Mouse (Mus musculus) midbrain, embryonic 13.5 days (tissue): ENCODE data around the gene Siglecf. TPM values are rescaled to one million over a fixed set of nuclear protein-coding genes. Genes with fewer than 3 reads are reported as not detected.

Source experiments
- ATAC-seq: fragments of 200-750 bp; cut with Nextera tagmentation; 2 replicates; pipeline ENCODE4 v1.8.0; 2017; ENCODE audit warnings: mild to moderate bottlenecking, moderate TSS enrichment, moderate library complexity
- H3K27ac ChIP-seq: fragments of 300-500 bp; sonication (generic); 2 replicates; pipeline ENCODE4 v1.5.1; 2015; ENCODE audit warnings: inconsistent platforms, mild to moderate bottlenecking, moderate library complexity
- H3K27me3 ChIP-seq: fragments of 300-500 bp; sonication (generic); 2 replicates; pipeline ENCODE4 v1.6.1; 2015; ENCODE audit warnings: mild to moderate bottlenecking, inconsistent platforms
- H3K36me3 ChIP-seq: fragments of 300-500 bp; sonication (generic); 2 replicates; pipeline ENCODE4 v1.6.1; 2015; ENCODE audit warnings: mild to moderate bottlenecking, inconsistent platforms
- H3K4me1 ChIP-seq: fragments of 300-500 bp; sonication (generic); replicated peaks from 2 replicates; pipeline ENCODE4 v1.6.1; 2015; ENCODE audit warnings: inconsistent platforms
- H3K4me2 ChIP-seq: fragments of 300-500 bp; sonication (generic); replicated peaks from 2 replicates; pipeline ENCODE4 v1.6.1; 2015; ENCODE audit warnings: moderate library complexity, mild to moderate bottlenecking, inconsistent platforms
- H3K4me3 ChIP-seq: fragments of 300-500 bp; sonication (generic); replicated peaks from 2 replicates; pipeline ENCODE4 v1.5.1; 2015; ENCODE audit warnings: mild to moderate bottlenecking, inconsistent platforms
- H3K9ac ChIP-seq: fragments of 300-500 bp; sonication (generic); replicated peaks from 2 replicates; pipeline ENCODE4 v1.6.1; 2015; ENCODE audit warnings: mild to moderate bottlenecking, inconsistent platforms
- H3K9me3 ChIP-seq: fragments of 300-500 bp; sonication (generic); 2 replicates; pipeline ENCODE4 v1.6.1; 2016; ENCODE audit warnings: mild to moderate bottlenecking, inconsistent platforms
- WGBS: fragments of 180-500 bp; shearing (Covaris S2); methylation state at CpG from one replicate; pipeline ENCODE4 v1.1.7; 2015; 5-methylcytosine and 5-hydroxymethylcytosine counted together
- polyA plus RNA-seq: library from polyadenylated mRNA; unstranded; fragments of >200 nt; fragmentation: Nextera tagmentation; extraction: Ambion mirVana; gene quantifications from 2 replicates; pipeline ENCODE4 v1.2.1, GENCODE M21; 2015

Gene Siglecf
- polyA plus RNA-seq, 1 experiment from 2014 or later: 0.12 TPM

DNA sequence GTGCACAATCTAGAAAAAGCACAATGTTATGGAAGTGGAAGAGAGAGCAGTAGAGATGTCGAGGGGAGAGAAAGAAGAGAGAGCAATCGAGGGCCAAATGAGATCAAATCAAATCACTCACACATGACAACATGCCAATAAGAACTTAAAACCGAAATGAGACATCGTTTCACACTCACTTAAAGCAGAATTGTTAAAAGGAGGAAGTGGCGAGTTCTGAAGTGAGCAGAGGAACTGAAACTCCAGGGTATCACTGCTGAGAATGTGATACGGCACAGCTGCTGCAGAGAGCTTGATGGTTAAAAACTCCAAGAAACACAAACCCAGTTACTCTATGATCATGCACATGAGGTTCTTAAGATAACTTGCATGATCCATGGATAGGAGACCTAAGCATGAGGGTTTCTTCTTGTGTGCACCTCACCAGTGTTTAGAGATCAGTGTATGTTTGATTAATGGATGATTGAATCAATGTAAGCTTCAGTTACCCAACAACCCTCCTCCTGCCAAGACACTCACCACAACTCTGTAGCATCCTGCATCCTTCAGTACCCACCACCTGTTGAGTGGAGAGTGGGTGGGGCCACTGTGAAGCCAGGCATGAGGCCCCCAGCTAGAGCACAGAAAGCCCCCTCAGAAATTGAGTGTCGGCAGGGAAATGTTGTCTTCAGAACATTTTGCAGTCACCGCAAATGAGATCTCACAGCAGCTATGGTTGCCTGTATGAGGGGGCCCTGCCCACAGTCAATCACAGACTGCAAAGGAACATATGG is 41.4 kb downstream of the Siglecf start:
- Histone ChIP-seq H3K4me3 (no peak overlapping the region), H3K27me3 (no peaks in the 10 kb centered on the region), H3K9me3 (0 out of 2 replicates have a peak, but pooled peaks cover 2% of the 10 kb centered on the region), H3K4me2 (no peak overlapping the region), H3K9ac (no peak overlapping the region), H3K36me3 (no peaks in the 10 kb centered on the region), H3K4me1 (no peaks in the 10 kb centered on the region), H3K27ac (no peak overlapping the region)
- no peak for ATAC-seq
- 82% methylated on average over 8 of the region's 8 CpGs for WGBS

- H3K27ac ChIP-seq: no peak overlapping the region
- no peaks in the 10 kb centered on the region for H3K4me1 ChIP-seq
- H3K27me3 ChIP-seq: no peaks in the 10 kb centered on the region
- ATAC-seq: no peak
- H3K9ac ChIP-seq: no peak overlapping the region
- no peak overlapping the region for H3K4me3 ChIP-seq
- H3K9me3 ChIP-seq: no peaks in the 10 kb centered on the region
- H3K36me3 ChIP-seq: no peaks in the 10 kb centered on the region
- H3K4me2 ChIP-seq: no peak overlapping the region
- 89% methylated on average over 2 of the region's 2 CpGs for WGBS
Observed at GRCm38 (mm10) chr7:43399501-43399900, 48.4 kb downstream of the Siglecf start.

GRCm38 (mm10) chr7:43402718-43403117 is 51.6 kb downstream of the Siglecf start:
- no peak overlapping the region for H3K4me3 ChIP-seq
- WGBS: 62% methylated on average over 2 of the region's 2 CpGs
- no peaks in the 10 kb centered on the region for H3K4me1 ChIP-seq
- H3K4me2 ChIP-seq: no peak overlapping the region
- ATAC-seq: no peak
- H3K9ac ChIP-seq: no peak overlapping the region
- no peak overlapping the region for H3K27ac ChIP-seq
- no peaks in the 10 kb centered on the region for H3K36me3 ChIP-seq
- H3K9me3 ChIP-seq: no peaks in the 10 kb centered on the region
- no peaks in the 10 kb centered on the region for H3K27me3 ChIP-seq

DNA sequence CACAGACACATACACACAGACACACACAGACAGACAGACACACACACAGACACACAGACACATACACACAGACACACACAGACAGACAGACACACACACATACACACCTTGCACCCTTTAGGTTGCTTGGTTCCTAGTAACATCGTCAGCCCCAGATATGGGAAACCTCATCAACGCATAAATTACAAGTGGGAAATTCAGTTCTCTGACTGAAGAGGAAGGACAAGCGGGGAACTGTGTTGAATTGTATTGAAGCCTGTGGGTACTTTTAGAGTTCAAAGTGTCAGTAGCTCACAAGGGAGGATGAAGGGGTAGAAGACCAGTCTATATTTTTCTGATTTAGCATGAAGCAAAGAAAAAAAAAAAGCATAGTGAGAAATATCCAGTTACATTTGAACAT is 56.4 kb downstream of the Siglecf start:
- Histone ChIP-seq H3K27ac (no peak overlapping the region), H3K4me2 (no peak overlapping the region), H3K27me3 (no peaks in the 10 kb centered on the region), H3K9me3 (no peaks in the 10 kb centered on the region), H3K36me3 (no peaks in the 10 kb centered on the region), H3K9ac (no peak overlapping the region), H3K4me1 (no peaks in the 10 kb centered on the region), H3K4me3 (no peak overlapping the region)
- 89% methylated on average over 3 of the region's 3 CpGs for WGBS
- no peak for ATAC-seq

DNA sequence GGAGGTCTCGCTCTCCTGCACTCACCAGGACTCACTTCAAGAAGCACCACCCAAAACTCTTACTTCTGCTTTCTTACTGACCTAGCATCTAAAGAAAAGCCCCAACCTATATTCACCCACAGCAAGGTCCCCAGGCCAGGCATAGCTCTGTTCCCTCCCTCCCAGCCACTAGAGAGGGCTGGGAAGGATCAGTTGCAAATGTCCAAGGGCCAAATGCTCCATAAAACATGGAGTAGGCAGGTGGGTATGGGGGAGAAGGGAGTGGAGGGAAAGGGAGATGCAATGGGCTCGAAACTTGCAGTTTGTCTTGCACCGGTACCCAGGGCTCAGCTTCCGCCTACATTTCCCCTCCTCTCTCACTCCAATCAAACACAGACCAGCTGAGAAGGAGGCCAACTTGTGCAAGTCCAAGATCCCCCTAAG is 57.0 kb downstream of the Siglecf start, which contains the start of gene Siglecg:
Siglecg (plus strand) TSS at position 74 of the 423 bp plus-strand sequence.
- Histone ChIP-seq H3K9me3 (no peaks in the 10 kb centered on the region), H3K27ac (no peak within 1 kb of the TSS), H3K27me3 (no peaks in the 10 kb centered on the region), H3K4me2 (no peak within 1 kb of the TSS), H3K9ac (no peak within 1 kb of the TSS), H3K36me3 (no peaks in the 10 kb centered on the region), H3K4me3 (no peak within 1 kb of the TSS), H3K4me1 (no peaks in the 10 kb centered on the region)
- ATAC-seq: no peak
- WGBS: 77% methylated on average over 4 of the region's 4 CpGs

GRCm38 (mm10) chr7:43409084-43409483 is 57.9 kb downstream of the Siglecf start:
- Histone ChIP-seq H3K9me3 (no peaks in the 10 kb centered on the region), H3K4me3 (no peak overlapping the region), H3K4me1 (no peaks in the 10 kb centered on the region), H3K4me2 (no peak overlapping the region), H3K9ac (no peak overlapping the region), H3K36me3 (no peaks in the 10 kb centered on the region), H3K27me3 (no peaks in the 10 kb centered on the region), H3K27ac (no peak overlapping the region)
- 84% methylated on average over 3 of the region's 3 CpGs for WGBS
- ATAC-seq: no peak

Other genes with a start within 250 kb of the Siglecf start
- not detected in 2 replicates for gene Zfp936, start 237.1 kb upstream of the Siglecf start, polyA plus RNA-seq
- gene Zfp715, start 38.0 kb upstream of the Siglecf start, polyA plus RNA-seq: 17.8 and 19.5 TPM in 2 replicates
- 0.08 TPM in 1 of 2 replicates, not detected in the other for gene Siglecg, start 56.9 kb downstream of the Siglecf start, polyA plus RNA-seq
- not detected in 2 replicates for gene Lim2, start 76.3 kb downstream of the Siglecf start, polyA plus RNA-seq
- gene Nkg7, start 85.7 kb downstream of the Siglecf start, polyA plus RNA-seq: not detected in 2 replicates
- not detected in 2 replicates for gene Cldnd2, start 89.4 kb downstream of the Siglecf start, polyA plus RNA-seq
- gene Etfb, start 92.7 kb downstream of the Siglecf start, polyA plus RNA-seq: 142 TPM in 2 replicates
- gene Gm45233, start 92.8 kb downstream of the Siglecf start, polyA plus RNA-seq: 0.48 TPM in 1 of 2 replicates, not detected in the other
- 7.8 and 10.3 TPM in 2 replicates for gene Vsig10l, start 111.8 kb downstream of the Siglecf start, polyA plus RNA-seq
- 6.3 and 7.5 TPM in 2 replicates for gene Iglon5, start 138.7 kb downstream of the Siglecf start, polyA plus RNA-seq
- gene 4931406B18Rik, start 154.6 kb downstream of the Siglecf start, polyA plus RNA-seq: 0.04 TPM in 1 of 2 replicates, not detected in the other
- gene Cd33, start 193.1 kb downstream of the Siglecf start, polyA plus RNA-seq: 0.35 and 1.1 TPM in 2 replicates
- gene Zfp658, start 210.9 kb downstream of the Siglecf start, polyA plus RNA-seq: 10.3 and 11.1 TPM in 2 replicates
- gene Zfp719, start 228.3 kb downstream of the Siglecf start, polyA plus RNA-seq: 16.4 and 17.7 TPM in 2 replicates